Mouse (Mus musculus) CH12.LX (cell line): Measurements from ENCODE around the gene Rcan2.

Experiments
- CHD1 ChIP-seq: IDR thresholded peaks from 2 replicates; pipeline ENCODE4 v1.6.1; 2012; ENCODE audit warnings: low read depth, low read length, improper control_type of control experiment, inconsistent platforms
- CTCF ChIP-seq, 2 experiments: IDR thresholded peaks in 1 of 2; conservative IDR thresholded peaks in 1 of 2; 2 replicates each; pipeline ENCODE4 v1.5.1; 2011 to 2012; ENCODE audit warnings: low read depth in 2 of 2, low read length in 2 of 2, improper control_type of control experiment in 1 of 2, inconsistent platforms in 1 of 2, mild to moderate bottlenecking in 1 of 2, moderate library complexity in 1 of 2
- ELF1 ChIP-seq: IDR thresholded peaks from 2 replicates; pipeline ENCODE4 v1.6.1; 2014; ENCODE audit warnings: low read depth, mild to moderate bottlenecking, inconsistent platforms, low read length, improper control_type of control experiment
- EP300 ChIP-seq: IDR thresholded peaks from 2 replicates; pipeline ENCODE4 v1.6.1; 2011; ENCODE audit warnings: low read length, improper control_type of control experiment
- ETS1 ChIP-seq: conservative IDR thresholded peaks from 2 replicates; pipeline ENCODE4 v1.6.1; 2012; ENCODE audit warnings: low read depth, mild to moderate bottlenecking, inconsistent platforms, low read length, improper control_type of control experiment, moderate library complexity
- MAX ChIP-seq: IDR thresholded peaks from 2 replicates; pipeline ENCODE4 v1.6.1; 2011; ENCODE audit warnings: low read length, improper control_type of control experiment
- MAZ ChIP-seq: IDR thresholded peaks from 2 replicates; pipeline ENCODE4 v1.6.1; 2012; ENCODE audit warnings: low read depth, mild to moderate bottlenecking, inconsistent platforms, low read length, improper control_type of control experiment, moderate library complexity
- MEF2A ChIP-seq: IDR thresholded peaks from 2 replicates; pipeline ENCODE4 v1.6.1; 2014; ENCODE audit warnings: low read depth, mild to moderate bottlenecking, inconsistent platforms, low read length, improper control_type of control experiment, borderline replicate concordance
- POLR2A ChIP-seq: IDR thresholded peaks from 2 replicates; pipeline ENCODE4 v1.6.1; 2011; ENCODE audit warnings: low read depth, mild to moderate bottlenecking, improper control_type of control experiment, low read length
- TCF12 ChIP-seq: IDR thresholded peaks from 2 replicates; pipeline ENCODE4 v1.6.1; 2014; ENCODE audit warnings: low read depth, mild to moderate bottlenecking, inconsistent platforms, low read length, improper control_type of control experiment
- ZC3H11A ChIP-seq: IDR thresholded peaks from 2 replicates; pipeline ENCODE4 v1.6.1; 2012; ENCODE audit warnings: low read depth, mild to moderate bottlenecking, inconsistent platforms, low read length, improper control_type of control experiment
- ZNF384 ChIP-seq: IDR thresholded peaks from 2 replicates; pipeline ENCODE4 v1.6.1; 2012; ENCODE audit warnings: low read depth, low read length, improper control_type of control experiment, inconsistent platforms

- TF ChIP-seq CTCF (conservative IDR thresholded peaks at IDR 0.05 in 1 of 2, IDR thresholded peaks at IDR 0.05 in 1 of 2; ENCODE audit: low read depth in 2 of 2, low read length in 2 of 2) (no peak), EP300 (no peak), MAX (no peak), CHD1 (no peak), POLR2A (no peak), MAZ (no peak), ZC3H11A (no peak), ZNF384 (no peak), TCF12 (no peak), ETS1 (no peak), MEF2A (no peak), ELF1 (no peak)
These were observed 1.3 kb downstream of the Rcan2 start for GRCm38 (mm10) chr17:43802414-43802813.
